Mouse (Mus musculus) C2C12 (cell line): Measurements from ENCODE around the gene Ppil4.

Experiments
- CEBPB ChIP-seq: IDR thresholded peaks from one replicate; pipeline ENCODE4 v1.6.1; 2011; ENCODE audit warnings: low read depth, mild to moderate bottlenecking, control low read depth, moderate library complexity
- CTCF ChIP-seq: IDR thresholded peaks from one replicate; pipeline ENCODE4 v1.5.1; 2011; ENCODE audit not compliant: control insufficient read depth, insufficient read depth, insufficient read length
- MAX ChIP-seq: IDR thresholded peaks from one replicate; pipeline ENCODE4 v1.6.1; 2011; ENCODE audit warnings: mild to moderate bottlenecking, control low read depth
- MYOD1 ChIP-seq: IDR thresholded peaks from one replicate; pipeline ENCODE4 v1.6.1; 2011; ENCODE audit warnings: low read depth; ENCODE audit not compliant: control insufficient read depth, insufficient read length
- MYOG ChIP-seq: IDR thresholded peaks from one replicate; pipeline ENCODE4 v1.6.1; 2011; ENCODE audit not compliant: control insufficient read depth, insufficient read length; ENCODE audit errors: extremely low read depth
- USF1 ChIP-seq: IDR thresholded peaks from one replicate; pipeline ENCODE4 v1.6.1; 2011; ENCODE audit warnings: low read depth, mild to moderate bottlenecking, control low read depth, moderate library complexity

- no peak for TF ChIP-seq CTCF
- no peak for TF ChIP-seq USF1
- no peak for TF ChIP-seq MAX
- no peak for TF ChIP-seq MYOD1
- TF ChIP-seq CEBPB: no peak
- TF ChIP-seq MYOG: no peak
Observed at GRCm38 (mm10) chr10:7864184-7864583, 71.5 kb downstream of the Ppil4 start.
